Mouse (Mus musculus): ENCODE results near the gene Ccr7.

The Ccr7 gene

DNA sequence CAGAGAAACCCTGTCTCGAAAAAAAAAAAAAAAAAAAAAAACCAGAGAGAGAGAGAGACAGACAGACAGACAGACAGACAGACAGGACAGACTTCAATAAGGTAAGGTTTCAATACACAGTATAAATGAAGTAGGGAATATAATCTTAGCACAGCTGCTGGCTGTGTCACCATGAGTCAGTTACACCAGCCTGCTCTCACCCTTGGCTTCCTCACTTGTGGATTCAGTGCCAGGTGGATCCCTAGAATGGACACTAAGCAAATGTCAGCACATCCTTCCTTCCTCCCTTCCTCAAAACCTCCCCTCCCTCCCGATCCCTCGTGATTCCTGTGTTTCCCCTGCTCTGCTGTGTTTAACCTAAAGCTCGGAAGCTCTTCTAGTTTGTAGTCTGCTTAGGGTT lies 17.5 kb downstream of the Ccr7 start:
- no peak for DNase-seq (ENCODE audit: low read depth, low spot score)

DNA sequence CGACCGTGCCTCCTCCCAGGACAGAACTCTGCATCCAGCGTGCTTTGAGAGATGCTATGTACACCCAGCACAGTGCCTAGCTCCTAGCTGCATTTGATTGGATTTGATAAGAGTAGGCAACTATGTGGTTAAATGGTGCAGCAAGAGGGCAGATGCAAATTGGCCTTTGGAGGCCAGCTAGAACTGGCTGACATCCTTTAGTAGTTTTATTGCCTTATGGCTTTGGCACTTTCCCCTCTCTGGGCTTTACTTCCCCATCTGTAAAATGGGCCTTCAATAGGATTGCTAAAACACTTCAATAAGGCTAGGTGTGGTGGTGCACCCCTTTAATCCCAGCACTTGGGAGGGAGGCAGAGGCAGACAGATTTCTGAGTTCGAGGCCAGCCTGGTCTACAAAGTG lies 17.9 kb downstream of the Ccr7 start:
- no peak for DNase-seq (ENCODE audit: low read depth, low spot score)

DNA sequence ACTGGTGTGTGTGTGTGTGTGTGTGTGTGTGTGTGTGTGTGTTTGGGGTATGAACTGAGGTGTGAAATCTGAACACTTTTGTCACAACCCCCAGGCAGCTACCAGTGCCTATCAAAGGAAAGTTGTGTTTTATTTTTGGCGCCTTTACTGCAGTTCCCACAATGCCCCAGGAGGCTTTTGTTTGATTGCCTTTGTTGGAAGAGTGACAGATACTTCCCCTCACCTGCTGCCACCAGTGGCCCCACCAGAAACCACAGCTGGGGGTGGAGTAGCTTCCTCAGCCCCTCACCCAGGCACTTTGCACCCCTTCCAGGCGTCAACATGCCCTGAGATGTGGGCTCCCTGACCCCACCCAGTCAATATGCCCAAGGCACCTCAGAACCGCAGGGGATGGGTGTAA lies 18.5 kb downstream of the Ccr7 start:
- no peak for DNase-seq (ENCODE audit: low read depth, low spot score)

DNA sequence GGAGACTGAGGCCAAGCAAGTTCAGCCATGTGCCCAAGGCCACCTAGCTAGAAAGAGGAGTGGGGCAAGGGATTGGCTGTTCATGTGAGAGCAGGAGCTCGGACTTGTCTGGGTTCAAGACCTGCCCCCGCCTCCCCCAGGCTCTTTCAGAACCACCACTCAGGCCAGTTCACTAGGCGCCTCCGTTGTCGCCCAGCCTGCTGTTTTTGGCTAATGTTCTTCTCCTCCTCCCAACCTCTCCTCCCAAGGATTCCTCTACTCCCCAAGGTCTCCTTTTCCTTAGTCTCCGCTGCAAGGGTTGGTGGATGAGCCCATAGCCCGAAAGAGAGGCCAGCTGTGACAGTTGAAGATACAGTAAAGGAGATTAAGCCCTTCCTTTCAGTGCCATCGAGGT lies 19.8 kb downstream of the Ccr7 start:
- DNase-seq (ENCODE audit: low read depth, low spot score) = no peak

- DNase-seq (ENCODE audit: low read depth, low spot score) = no peak
Measured at GRCm38 (mm10) chr11:99134266-99135046, 20.4 kb downstream of the Ccr7 start.

DNA sequence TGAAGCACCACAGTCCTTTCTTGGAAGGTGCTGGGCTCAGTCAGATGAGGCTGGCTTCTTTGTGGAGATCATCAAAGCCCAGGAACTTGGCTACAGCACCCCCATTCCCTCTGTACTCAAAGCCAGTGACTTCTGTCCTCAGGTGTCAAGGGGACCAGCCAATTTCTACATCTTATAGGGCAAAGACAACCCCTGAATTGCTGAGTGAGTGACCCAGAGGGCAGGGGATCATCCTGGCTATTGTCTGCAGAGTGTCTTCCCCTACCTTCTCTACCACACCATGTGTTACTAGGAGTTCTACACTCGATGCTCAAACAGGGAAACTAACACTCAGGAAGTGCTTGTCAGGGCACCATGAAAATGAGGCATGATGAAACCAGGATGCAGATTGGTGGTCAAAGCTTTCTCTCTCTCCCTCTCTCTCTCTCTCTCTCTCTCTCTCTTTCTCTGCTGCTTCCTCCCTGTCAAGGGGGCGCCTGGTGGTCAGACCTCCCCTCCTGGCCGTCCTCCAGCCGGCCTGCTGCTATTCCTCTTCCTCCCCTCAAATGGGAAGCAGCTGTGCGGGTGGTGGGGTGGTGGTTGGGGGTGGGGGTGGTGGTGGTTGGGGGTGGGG lies 21.5 kb downstream of the Ccr7 start:
- DNase-seq (ENCODE audit: low read depth, low spot score) = no peak

DNA sequence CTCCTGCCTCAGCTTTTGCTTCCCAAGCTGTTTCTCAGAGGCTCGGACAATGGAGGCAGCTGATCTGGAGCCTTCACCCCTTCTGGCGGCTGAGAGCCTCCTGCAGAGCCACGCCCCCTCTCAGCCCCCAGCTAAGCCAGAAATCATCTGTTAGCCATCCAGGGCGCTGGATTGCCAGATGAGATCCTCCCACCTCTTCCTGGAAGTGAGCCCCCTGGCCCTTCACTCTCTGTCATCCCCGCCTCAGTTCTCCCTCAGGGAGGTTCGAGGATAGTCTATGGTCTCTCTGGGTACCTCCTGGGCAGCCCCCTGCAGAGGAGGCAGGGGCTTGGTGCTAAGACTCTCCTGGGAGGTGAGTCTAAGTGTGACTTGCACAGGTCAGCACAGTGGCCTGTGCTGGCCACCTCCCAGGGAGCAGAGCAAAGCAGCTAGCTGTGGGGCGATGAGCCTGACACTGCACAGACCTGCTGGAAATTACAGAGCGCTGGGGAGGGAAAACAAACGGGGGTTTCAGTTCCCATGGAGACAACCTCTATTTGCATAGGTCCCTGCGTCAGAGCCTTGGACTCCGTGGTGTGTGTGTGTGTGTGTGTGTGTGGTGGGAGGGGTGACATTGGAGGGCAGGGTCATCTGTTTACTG lies 22.7 kb downstream of the Ccr7 start:
- peak; percentile 43 for DNase-seq (ENCODE audit: low read depth, low spot score)

GRCm38 (mm10) chr11:99131463-99131840 lies 23.4 kb downstream of the Ccr7 start:
- no peak for DNase-seq (ENCODE audit: low read depth, low spot score)

DNA sequence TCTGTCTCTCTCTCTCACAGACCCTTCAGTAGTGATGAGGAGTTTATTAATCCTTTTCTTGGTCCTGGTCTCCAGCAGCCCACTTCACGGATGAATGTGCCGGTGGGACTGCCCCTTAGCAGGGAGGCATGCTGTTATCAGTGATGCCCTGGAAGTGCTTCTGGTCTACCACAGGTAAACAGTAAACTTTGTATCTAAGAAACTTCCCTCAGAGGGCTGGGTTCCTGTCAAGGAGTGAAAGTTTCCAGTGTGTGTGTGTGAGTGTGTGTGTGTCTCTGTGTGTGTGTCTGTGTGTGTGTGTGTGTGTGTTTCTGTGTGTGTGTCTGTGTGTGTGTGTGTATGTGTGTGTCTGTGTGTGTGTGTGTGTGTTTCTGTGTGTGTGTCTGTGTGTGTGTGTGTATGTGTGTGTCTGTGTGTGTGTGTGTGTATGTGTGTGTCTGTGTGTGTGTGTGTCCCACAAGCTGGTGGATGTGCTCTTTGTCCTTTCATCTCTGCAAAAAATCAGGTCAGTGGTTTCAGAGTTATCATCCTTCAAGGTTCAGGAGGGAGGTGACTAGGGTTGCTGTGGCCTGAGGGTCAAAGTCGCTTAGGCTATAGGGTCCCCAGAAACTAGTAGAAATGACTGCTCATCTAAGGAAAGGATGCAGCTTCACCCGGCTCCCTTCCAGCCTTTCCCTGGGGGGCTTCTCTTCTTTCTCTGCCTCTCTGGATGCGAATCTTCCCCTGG lies 24.0 kb downstream of the Ccr7 start:
- no peak for DNase-seq (ENCODE audit: low read depth, low spot score)

DNA sequence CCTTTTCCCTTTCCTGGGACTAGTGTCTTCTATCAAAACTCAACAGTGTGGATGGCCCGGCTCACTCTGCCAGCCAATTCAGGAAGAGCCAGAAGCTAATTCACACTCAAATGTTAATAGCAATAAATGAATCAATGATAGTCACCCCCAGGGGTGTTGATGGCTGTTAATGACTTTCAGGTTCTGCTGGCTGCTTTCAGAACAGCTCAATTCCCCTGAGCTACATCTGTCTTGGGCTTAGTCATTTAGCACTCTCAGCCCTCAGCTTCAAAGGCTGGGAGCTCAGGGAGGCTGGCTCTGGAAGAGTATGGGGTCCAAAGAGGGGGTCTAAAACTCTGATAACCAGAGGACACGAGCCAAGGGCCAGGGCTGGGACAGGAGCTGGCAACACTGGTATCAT lies 25.6 kb downstream of the Ccr7 start:
- DNase-seq (ENCODE audit: low read depth, low spot score) = no peak

GRCm38 (mm10) chr11:99127785-99128682 lies 26.8 kb downstream of the Ccr7 start:
- DNase-seq (ENCODE audit: low read depth, low spot score) = no peak

DNA sequence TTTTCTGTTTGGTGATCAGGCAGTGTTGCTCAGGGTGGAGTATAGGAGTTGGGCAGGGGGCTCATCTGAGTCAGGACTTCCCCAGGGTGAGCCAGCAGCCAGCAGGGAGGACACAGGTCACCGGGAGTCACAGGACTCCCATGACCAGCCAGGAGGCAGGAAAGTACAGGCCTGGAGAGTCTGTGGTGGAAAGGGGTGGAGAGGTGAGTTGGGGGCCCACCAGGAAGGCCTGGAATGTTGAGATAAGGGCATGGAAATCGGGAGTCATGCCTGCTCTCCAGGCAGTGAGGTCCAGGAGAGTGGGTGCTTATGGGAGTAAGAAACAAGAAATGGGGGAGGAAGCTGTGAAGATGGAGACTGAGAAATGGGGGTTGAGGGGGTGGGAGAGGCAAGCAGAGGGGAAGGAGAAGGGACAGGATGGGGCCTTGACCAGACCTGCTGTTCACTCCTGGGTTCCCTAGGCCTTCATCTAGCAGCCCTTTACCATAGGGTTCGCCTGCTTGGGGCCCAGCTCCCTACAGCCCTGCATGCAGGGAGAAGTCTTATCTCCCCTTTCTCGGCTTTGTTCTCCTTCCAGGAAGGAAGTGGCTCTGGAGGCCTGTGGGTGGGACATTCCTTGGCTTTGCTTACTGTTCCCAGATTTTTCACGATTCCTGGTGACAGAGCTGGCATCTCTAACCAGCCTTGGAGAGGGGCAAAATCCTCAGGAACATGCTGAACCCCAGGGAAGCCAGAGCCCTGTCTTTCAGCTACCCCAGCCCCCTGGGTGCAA lies 28.2 kb downstream of the Ccr7 start:
- no peak for DNase-seq (ENCODE audit: low read depth, low spot score)

DNA sequence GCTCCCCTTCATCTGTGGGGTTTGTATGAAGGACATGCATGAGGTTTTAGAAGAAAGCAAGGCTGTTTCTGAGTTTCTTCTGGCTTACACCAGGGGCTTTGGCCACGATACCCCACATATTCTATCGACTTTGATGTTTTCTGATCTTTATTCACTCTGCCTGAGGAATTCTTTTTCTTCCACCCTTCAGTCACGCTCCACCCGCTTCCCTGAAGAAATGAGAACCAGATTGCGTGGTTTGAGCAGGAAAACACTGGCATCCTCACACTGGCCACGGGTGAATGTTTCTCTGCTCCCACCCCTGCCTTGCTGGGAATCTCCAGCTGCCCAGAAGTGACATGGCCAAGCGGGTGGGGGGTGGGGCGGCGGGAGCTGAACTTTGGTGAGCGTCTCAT lies 30.2 kb downstream of the Ccr7 start:
- no peak for DNase-seq (ENCODE audit: low read depth, low spot score)

- DNase-seq (ENCODE audit: low read depth, low spot score) = peak; percentile 44
Measured at GRCm38 (mm10) chr11:99123977-99124634, 30.8 kb downstream of the Ccr7 start.

DNA sequence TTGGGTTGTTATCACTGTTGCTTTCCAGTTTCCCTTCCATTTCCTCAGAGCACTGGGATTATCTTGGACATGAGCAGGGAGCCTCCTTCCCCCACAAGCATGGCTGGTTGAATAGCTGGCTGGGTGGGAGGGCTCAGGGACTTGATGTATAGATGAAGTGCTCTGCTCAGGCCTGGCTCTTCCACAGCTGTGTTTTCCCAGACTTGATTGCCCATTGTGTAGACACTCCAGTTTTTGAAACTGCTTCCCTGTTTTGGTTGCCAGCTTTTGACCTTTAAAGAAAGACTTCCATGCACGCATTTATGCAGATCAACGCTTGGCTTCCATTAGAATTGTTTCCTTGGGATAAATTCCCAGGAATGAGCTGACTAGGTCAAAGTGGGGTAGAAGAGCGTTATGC lies 32.2 kb downstream of the Ccr7 start:
- no peak for DNase-seq (ENCODE audit: low read depth, low spot score)

- no peak for DNase-seq (ENCODE audit: low read depth, low spot score)
Measured at GRCm38 (mm10) chr11:99121218-99121631, 33.7 kb downstream of the Ccr7 start.

DNA sequence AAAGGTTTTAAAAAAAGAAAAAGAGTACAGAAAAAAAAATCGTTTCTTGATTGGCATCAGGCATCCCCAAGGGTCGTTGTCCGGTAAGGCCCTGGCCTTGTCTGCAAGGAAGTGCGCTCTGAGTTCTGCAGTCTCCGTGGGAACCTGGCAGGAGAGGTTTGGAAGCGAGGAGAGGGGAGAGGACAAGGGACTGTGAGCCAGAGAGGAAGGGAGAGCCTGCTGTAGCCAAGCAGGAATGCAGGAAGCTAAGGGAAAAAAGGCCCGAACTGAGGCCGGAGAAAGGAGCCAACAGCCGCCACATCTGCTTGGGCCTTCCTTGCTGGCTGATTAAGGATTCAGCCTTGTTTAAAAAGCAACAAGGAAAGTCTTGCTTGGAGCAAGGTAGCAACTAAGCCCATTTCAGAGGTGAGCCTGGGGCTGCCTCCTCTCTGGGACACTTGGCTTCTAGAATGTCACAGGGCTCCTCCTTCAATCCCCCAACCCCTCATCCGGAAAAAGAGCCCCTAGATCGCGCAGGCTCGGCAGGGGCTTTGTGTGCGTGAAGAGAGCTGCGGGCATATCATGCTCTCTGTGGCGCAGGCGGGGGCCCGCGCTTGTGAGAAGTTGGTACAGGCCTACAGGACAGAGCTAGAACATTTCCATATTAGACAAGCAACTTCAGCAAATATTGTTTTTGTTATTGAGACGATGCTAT lies 34.2 kb downstream of the Ccr7 start:
- no peak for DNase-seq (ENCODE audit: low read depth, low spot score)

DNA sequence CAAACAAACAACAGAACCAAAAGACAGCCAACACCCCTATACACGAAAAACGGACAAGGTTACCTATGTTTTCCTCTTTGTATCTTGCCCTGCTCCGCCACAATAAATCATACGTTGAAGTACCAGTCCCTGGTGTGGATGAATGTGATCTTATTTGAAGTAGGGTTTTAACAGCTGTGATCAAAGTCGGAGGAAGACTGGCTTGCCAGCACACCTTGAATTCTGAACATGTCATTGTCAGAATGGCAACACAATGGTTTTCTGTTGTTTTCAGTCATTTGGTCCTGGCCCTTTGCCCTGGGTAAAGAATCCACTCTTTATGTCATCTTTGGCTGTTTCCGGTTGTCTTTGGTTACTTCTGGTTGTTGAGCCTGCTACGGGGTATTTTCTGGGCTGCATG lies 35.9 kb downstream of the Ccr7 start:
- no peak for DNase-seq (ENCODE audit: low read depth, low spot score)

DNA sequence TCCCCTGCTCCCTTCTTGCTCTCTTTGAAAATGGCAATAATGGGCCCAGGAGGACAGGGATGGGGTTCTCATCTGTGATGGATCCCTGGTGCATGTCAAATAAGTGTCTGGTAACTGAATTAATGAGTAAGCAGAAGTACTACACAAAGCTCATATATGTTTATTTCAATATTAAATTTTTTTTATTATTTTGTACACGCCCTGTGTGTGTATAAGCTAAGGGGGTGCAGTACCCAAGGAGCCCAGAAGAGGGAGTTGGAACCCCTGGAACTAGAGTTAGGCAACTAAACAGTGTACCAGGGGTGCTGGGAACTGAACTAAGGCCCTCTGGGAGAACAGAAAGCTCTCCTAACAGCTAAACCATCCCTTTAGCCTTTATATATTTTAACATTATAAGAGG lies 36.5 kb downstream of the Ccr7 start:
- DNase-seq (ENCODE audit: low read depth, low spot score) = no peak

All from retina, postnatal 7 days (tissue).